17 mouse cellular contexts compared by ENCODE assay signal in the genomic region with DNA sequence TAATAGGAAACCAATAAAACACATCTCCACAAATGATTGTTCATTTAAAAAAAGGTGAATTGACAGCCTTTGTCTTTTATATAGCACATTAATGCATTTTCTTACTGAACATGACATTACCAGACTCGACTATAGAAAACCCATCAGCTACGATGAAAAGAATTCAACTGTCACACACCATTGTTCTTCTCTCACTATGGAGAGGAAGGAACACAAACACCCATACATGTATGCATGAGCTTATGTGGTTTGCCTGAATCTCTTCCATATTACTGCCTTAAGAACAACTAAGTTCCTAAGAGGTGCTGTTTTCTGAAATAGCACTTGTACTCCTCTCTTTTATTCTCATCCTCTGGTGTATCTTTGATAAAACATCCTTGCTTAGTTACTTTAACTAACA. TPM values are rescaled to one million over a fixed set of nuclear protein-coding genes. Genes with fewer than 3 reads are reported as not detected.
DNase-seq lines count a peak whose midpoint lies in the region; ATAC-seq and TF ChIP-seq lines count a peak whose summit lies in the region.
"Had no signal": no experiment of that assay in that cellular context is flagged by ENCODE, and none has a peak within 500 bp of the region (broad histone marks: within the 10 kb centered on the region; RNA-seq: fewer than 3 reads in every experiment).

No protein-coding gene starts in this region.

- TF ChIP-seq POLR2A in brain, embryonic 14.5 days (IDR thresholded peaks at IDR 0.05; ENCODE audit: borderline replicate concordance, extremely low read depth, insufficient read depth, insufficient read length, poor library complexity, severe bottlenecking) = no peak

- H3K4me2 ChIP-seq in forebrain, embryonic 14.5 days (ENCODE audit: low read length) = no peak overlapping the region
- H3K4me2 ChIP-seq in forebrain, embryonic 12.5 days = no peak overlapping the region
- no peak overlapping the region for H3K4me2 ChIP-seq in forebrain, embryonic 16.5 days (ENCODE audit: low read length)
- H3K4me2 ChIP-seq in hindbrain, embryonic 12.5 days (replicated peaks) = no peak overlapping the region
- H3K4me2 ChIP-seq: embryonic facial prominence, embryonic 12.5 days had no signal

- 44% methylated on average over 2 of the region's 2 CpGs for WGBS in forebrain, embryonic 14.5 days
- 38% methylated on average over 2 of the region's 2 CpGs for WGBS in forebrain, embryonic 12.5 days
- WGBS in forebrain, embryonic 16.5 days = 17% methylated on average over 2 of the region's 2 CpGs
- WGBS in hindbrain, embryonic 12.5 days = 40% methylated on average over 2 of the region's 2 CpGs

- H3K4me3 ChIP-seq in forebrain, embryonic 14.5 days (ENCODE audit: low read depth, low read length) = no peak overlapping the region
- H3K4me3 ChIP-seq in forebrain, embryonic 12.5 days (replicated peaks) = no peak overlapping the region
- H3K4me3 ChIP-seq in forebrain, embryonic 16.5 days (replicated peaks; ENCODE audit: low read length) = no peak overlapping the region
- no peak overlapping the region for H3K4me3 ChIP-seq in hindbrain, embryonic 12.5 days
- H3K4me3 ChIP-seq: embryonic facial prominence, embryonic 10.5 days; embryonic facial prominence, embryonic 12.5 days had no signal

- no peak for TF ChIP-seq CTCF in brain, embryonic 14.5 days (IDR thresholded peaks at IDR 0.05; ENCODE audit: borderline replicate concordance, extremely low read depth, insufficient read depth, insufficient read length)

- H3K36me3 ChIP-seq in forebrain, embryonic 14.5 days (ENCODE audit: control insufficient read depth, insufficient read depth, low read length) = no peaks in the 10 kb centered on the region
- no peaks in the 10 kb centered on the region for H3K36me3 ChIP-seq in forebrain, embryonic 12.5 days (replicated peaks)
- H3K36me3 ChIP-seq in forebrain, embryonic 16.5 days (ENCODE audit: control insufficient read depth, insufficient read depth) = no peaks in the 10 kb centered on the region
- H3K36me3 ChIP-seq in hindbrain, embryonic 12.5 days = no peaks in the 10 kb centered on the region
- H3K36me3 ChIP-seq: embryonic facial prominence, embryonic 10.5 days; embryonic facial prominence, embryonic 12.5 days had no signal

- DNase-seq in forebrain, embryonic 14.5 days (ENCODE audit: low spot score) = peak; percentile 13
- peak; percentile 33 for DNase-seq in brain, embryonic 14.5 days (ENCODE audit: low read depth)
- DNase-seq: adrenal gland, adult 2 months; adrenal gland, postnatal 10 days; adrenal gland, postnatal 25 days; cerebellum, adult 11-12 months; cerebellum, adult 2 months; cerebellum, adult 9-10 months; cerebellum, postnatal 10 days; cerebellum, postnatal 25 days had no signal

- no peak for ATAC-seq in forebrain, embryonic 14.5 days
- no peak for ATAC-seq in forebrain, embryonic 12.5 days (ENCODE audit: low FRiP score)
- ATAC-seq in forebrain, embryonic 16.5 days = peak; percentile 88
- ATAC-seq in hindbrain, embryonic 12.5 days (ENCODE audit: low FRiP score) = no peak
- ATAC-seq in frontal cortex, adult (ENCODE audit: low TSS enrichment) = no peak

- H3K9me3 ChIP-seq in forebrain, embryonic 14.5 days (replicated peaks; ENCODE audit: control insufficient read depth, low read length) = no peaks in the 10 kb centered on the region
- H3K9me3 ChIP-seq in forebrain, embryonic 12.5 days = no peaks in the 10 kb centered on the region
- H3K9me3 ChIP-seq in forebrain, embryonic 16.5 days (ENCODE audit: control insufficient read depth, low read length) = no peaks in the 10 kb centered on the region
- H3K9me3 ChIP-seq in hindbrain, embryonic 12.5 days (replicated peaks) = no peaks in the 10 kb centered on the region
- H3K9me3 ChIP-seq: embryonic facial prominence, embryonic 10.5 days; embryonic facial prominence, embryonic 12.5 days had no signal

- H3K9ac ChIP-seq in forebrain, embryonic 14.5 days (ENCODE audit: low read length) = no peak overlapping the region
- H3K9ac ChIP-seq in forebrain, embryonic 12.5 days = no peak overlapping the region
- H3K9ac ChIP-seq in forebrain, embryonic 16.5 days (replicated peaks; ENCODE audit: low read depth, low read length) = no peak overlapping the region
- no peak overlapping the region for H3K9ac ChIP-seq in hindbrain, embryonic 12.5 days
- H3K9ac ChIP-seq: embryonic facial prominence, embryonic 12.5 days had no signal

- H3K27ac ChIP-seq in forebrain, embryonic 14.5 days (ENCODE audit: low read depth, low read length) = no peak overlapping the region
- H3K27ac ChIP-seq in forebrain, embryonic 12.5 days = no peak overlapping the region
- H3K27ac ChIP-seq in forebrain, embryonic 16.5 days (ENCODE audit: low read length) = no peak overlapping the region
- H3K27ac ChIP-seq in hindbrain, embryonic 12.5 days = no peak overlapping the region
- H3K27ac ChIP-seq: embryonic facial prominence, embryonic 10.5 days; embryonic facial prominence, embryonic 12.5 days had no signal

- H3K4me1 ChIP-seq in forebrain, embryonic 14.5 days (ENCODE audit: control insufficient read depth, insufficient read depth, low read length) = no peaks in the 10 kb centered on the region
- H3K4me1 ChIP-seq in forebrain, embryonic 12.5 days = no peaks in the 10 kb centered on the region
- no peaks in the 10 kb centered on the region for H3K4me1 ChIP-seq in forebrain, embryonic 16.5 days (replicated peaks; ENCODE audit: control insufficient read depth, insufficient read depth, low read length)
- no peaks in the 10 kb centered on the region for H3K4me1 ChIP-seq in hindbrain, embryonic 12.5 days
- H3K4me1 ChIP-seq: embryonic facial prominence, embryonic 10.5 days; embryonic facial prominence, embryonic 12.5 days had no signal

- H3K27me3 ChIP-seq in forebrain, embryonic 14.5 days (replicated peaks; ENCODE audit: control insufficient read depth, insufficient read depth, low read length) = no peaks in the 10 kb centered on the region
- H3K27me3 ChIP-seq in forebrain, embryonic 12.5 days = no peaks in the 10 kb centered on the region
- H3K27me3 ChIP-seq in forebrain, embryonic 16.5 days (replicated peaks; ENCODE audit: control insufficient read depth, insufficient read depth, low read length) = no peaks in the 10 kb centered on the region
- no peaks in the 10 kb centered on the region for H3K27me3 ChIP-seq in hindbrain, embryonic 12.5 days
- H3K27me3 ChIP-seq: embryonic facial prominence, embryonic 12.5 days had no signal

RNA-seq across cellular contexts. Expression of gene Muc15, which starts 38.3 kb away (rescaled TPM):
- polyA plus RNA-seq in forebrain, embryonic 14.5 days (2014; fragmentation: Nextera tagmentation; extraction: Ambion mirVana) = 0.09 and 0.10 TPM in 2 replicates
- polyA plus RNA-seq in forebrain, embryonic 12.5 days (2016; fragmentation: Nextera tagmentation; extraction: Ambion mirVana) = 0.06 and 0.08 TPM in 2 replicates
- 0.04 and 0.18 TPM in 2 replicates for polyA plus RNA-seq in brain, embryonic 14.5 days (2012; rRNA removed)
- polyA plus RNA-seq in forebrain, embryonic 16.5 days (2015; fragmentation: Nextera tagmentation; extraction: Ambion mirVana) = 0.10 TPM in 1 of 2 replicates, not detected in the other
- 0.32 TPM in 1 of 2 replicates, not detected in the other for polyA plus RNA-seq in hindbrain, embryonic 12.5 days (2016; fragmentation: Nextera tagmentation; extraction: Ambion mirVana)
- polyA plus RNA-seq: adrenal gland, adult 2 months; C2C12; embryonic facial prominence, embryonic 10.5 days had no signal
